Mouse (Mus musculus) embryonic fibroblast, embryonic 13.5 days (primary cell): ENCODE measurements at regions not wholly inside any gene's neighbourhood (a gene's known extent, or its start where the extent isn't known, plus 50 kb on each side); places are given as distances from the start of the nearest gene placed in this dataset.

Experiments
- H3K27ac ChIP-seq: 2 replicates; pipeline ENCODE4 v1.5.1; 2012; ENCODE audit warnings: low read length, control low read depth, inconsistent platforms; ENCODE audit not compliant: insufficient read depth
- H3K4me1 ChIP-seq: 2 replicates; pipeline ENCODE4 v1.6.1; 2011; ENCODE audit warnings: low read length; ENCODE audit not compliant: control insufficient read depth, insufficient read depth
- H3K4me3 ChIP-seq: 2 replicates; pipeline ENCODE4 v1.5.1; 2011; ENCODE audit warnings: mild to moderate bottlenecking, control low read depth, low read length; ENCODE audit not compliant: insufficient read depth
- CTCF ChIP-seq: IDR thresholded peaks from 2 replicates; pipeline ENCODE4 v1.5.1; 2011; ENCODE audit warnings: mild to moderate bottlenecking, control low read depth, low read length, moderate library complexity, borderline replicate concordance; ENCODE audit not compliant: insufficient read depth
- POLR2A ChIP-seq: IDR thresholded peaks from 2 replicates; pipeline ENCODE4 v1.6.1; 2011; ENCODE audit warnings: low read depth, mild to moderate bottlenecking, control low read depth, low read length, moderate library complexity

DNA sequence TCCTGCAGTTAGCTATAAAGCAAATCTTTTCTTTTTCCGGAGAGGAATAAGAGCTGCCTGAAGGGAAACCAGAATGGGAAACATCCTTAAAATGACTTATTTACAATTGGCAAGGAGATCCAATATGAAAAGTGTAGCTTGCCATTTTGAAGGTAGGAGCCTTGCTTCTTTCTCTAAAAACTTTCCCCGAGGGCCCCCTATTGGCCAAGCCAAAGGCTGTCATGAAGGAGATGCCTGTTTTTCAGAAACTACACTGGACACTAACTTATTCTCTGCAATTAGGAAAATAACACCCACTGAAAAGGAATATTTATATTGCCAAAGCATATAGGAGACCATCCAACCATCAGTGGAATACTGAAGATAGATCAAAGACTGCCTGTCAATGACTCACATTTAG lies 312.8 kb upstream of the Thrb start:
- Histone ChIP-seq H3K4me3 (no peak overlapping the region), H3K27ac (no peak overlapping the region), H3K4me1 (no peaks in the 10 kb centered on the region)
- TF ChIP-seq CTCF (no peak), POLR2A (no peak)

DNA sequence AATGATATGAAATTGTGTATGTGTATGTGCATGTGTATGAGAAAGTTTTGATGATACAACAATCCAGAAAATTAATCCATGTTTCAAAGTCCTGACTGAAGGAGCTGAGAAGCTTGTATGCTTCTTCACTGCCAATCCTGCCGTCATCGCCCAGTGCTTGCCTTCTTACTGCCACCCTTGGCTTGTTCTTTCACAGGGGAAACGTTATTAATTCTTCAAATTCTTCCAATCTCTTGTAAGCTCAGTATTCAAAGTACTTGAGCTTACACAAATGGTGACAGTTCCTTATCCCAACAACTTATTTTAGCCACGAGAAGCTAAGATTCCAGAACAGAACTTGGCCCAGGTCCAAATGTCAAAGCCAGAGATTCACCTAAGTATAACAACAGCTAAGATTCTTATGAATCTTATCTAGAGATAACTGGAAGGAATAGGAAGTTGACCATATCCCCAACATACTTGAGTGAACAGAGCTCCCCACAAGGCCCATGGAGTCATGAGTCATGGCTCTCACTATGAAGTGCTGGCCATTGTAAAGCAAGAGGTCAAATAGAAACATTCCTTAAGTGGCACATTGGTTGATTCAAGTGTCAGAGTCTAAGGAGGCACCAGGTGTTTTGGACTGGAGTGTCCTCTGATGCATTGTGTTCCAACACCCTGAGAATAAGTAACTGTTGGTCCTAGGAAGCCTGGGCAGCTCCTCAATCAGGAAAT lies 307.6 kb upstream of the Thrb start:
- Histone ChIP-seq H3K27ac (no peak overlapping the region), H3K4me1 (no peaks in the 10 kb centered on the region), H3K4me3 (no peak overlapping the region)
- TF ChIP-seq POLR2A (no peak), CTCF (no peak)

- no peaks in the 10 kb centered on the region for H3K4me1 ChIP-seq
- TF ChIP-seq POLR2A, result no peak
- no peak for TF ChIP-seq CTCF
- no peak overlapping the region for H3K27ac ChIP-seq
- no peak overlapping the region for H3K4me3 ChIP-seq
Observed at GRCm38 (mm10) chr14:17361910-17362309, 298.2 kb upstream of the Thrb start.

GRCm38 (mm10) chr14:17402751-17403479 lies 257.1 kb upstream of the Thrb start:
- H3K4me3 ChIP-seq, result no peak overlapping the region
- TF ChIP-seq POLR2A (no peak), CTCF (peak; percentile 65; the same call in 1 of the 2 replicates)
- no peak overlapping the region for H3K27ac ChIP-seq
- 0 out of 2 replicates have a peak, but pooled peaks cover under 1% of the 10 kb centered on the region for H3K4me1 ChIP-seq

- peaks cover 11% of the 10 kb centered on the region for H3K4me1 ChIP-seq
- TF ChIP-seq POLR2A (no peak), CTCF (peak; percentile 50; the same call in 1 of the 2 replicates)
Observed at GRCm38 (mm10) chr14:17405551-17406336, 254.3 kb upstream of the Thrb start.

DNA sequence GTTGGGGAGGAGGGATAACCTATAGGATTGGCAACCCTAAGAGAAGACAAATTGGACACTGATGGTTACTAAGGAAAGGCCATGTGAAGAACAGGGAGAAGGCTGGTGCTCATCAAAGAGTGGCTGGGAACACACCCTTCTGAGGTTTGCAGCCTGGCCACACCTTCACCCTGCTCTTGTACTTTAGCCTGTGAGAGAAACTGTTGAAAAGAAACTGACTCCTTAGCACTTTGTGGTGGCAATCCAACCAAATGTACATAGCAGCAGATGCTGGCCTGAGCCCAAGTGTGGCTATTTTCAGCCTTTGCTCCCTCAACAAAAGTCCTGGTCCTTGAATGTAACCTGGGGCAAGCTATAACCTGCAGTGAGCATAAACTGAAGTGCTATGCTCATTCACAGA lies 253.2 kb upstream of the Thrb start:
- no peak overlapping the region for H3K4me3 ChIP-seq
- H3K27ac ChIP-seq, result peak overlapping the region; percentile 3; the same call in 1 of the 2 replicates
- no peak for TF ChIP-seq CTCF
- TF ChIP-seq POLR2A, result no peak
- H3K4me1 ChIP-seq, result peaks cover 12% of the 10 kb centered on the region

More at GRCm38 (mm10) chr14:17405551-17406336, 254.3 kb upstream of the Thrb start:
- Histone ChIP-seq H3K27ac (no peak overlapping the region), H3K4me3 (no peak overlapping the region)

GRCm38 (mm10) chr14:17408343-17408742 lies 251.7 kb upstream of the Thrb start:
- peaks cover 12% of the 10 kb centered on the region for H3K4me1 ChIP-seq
- H3K4me3 ChIP-seq, result no peak overlapping the region
- no peak overlapping the region for H3K27ac ChIP-seq
- TF ChIP-seq CTCF (no peak), POLR2A (no peak)

DNA sequence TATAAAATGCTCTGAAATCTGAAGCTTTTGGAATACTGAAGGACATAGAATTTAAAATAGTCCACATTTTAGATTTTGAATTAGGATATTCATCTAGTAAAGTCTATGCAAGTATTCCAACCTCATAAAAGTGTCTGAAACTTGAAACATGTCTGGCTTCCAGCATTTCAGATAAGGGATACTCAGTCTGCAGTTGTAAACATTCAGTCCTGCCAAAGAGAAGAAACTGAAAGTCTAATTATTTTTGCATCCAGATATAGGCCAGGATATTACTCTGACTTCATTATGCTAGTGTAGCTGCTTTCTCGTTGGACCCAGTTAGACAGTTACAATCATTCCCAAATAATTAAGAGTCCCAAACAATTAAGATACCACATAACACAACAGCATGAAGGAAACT lies 251.2 kb upstream of the Thrb start:
- TF ChIP-seq CTCF (no peak), POLR2A (no peak)
- Histone ChIP-seq H3K27ac (peak overlapping the region; percentile 68; the same call in 1 of the 2 replicates), H3K4me1 (peaks cover 12% of the 10 kb centered on the region), H3K4me3 (no peak overlapping the region)

GRCm38 (mm10) chr14:17409497-17409896 lies 250.6 kb upstream of the Thrb start:
- H3K4me3 ChIP-seq, result no peak overlapping the region
- H3K27ac ChIP-seq, result peak overlapping the region; percentile 83
- peaks cover 12% of the 10 kb centered on the region for H3K4me1 ChIP-seq
- no peak for TF ChIP-seq CTCF
- no peak for TF ChIP-seq POLR2A
